Mouse (Mus musculus): ENCODE results near the gene Otud3.

DNA sequence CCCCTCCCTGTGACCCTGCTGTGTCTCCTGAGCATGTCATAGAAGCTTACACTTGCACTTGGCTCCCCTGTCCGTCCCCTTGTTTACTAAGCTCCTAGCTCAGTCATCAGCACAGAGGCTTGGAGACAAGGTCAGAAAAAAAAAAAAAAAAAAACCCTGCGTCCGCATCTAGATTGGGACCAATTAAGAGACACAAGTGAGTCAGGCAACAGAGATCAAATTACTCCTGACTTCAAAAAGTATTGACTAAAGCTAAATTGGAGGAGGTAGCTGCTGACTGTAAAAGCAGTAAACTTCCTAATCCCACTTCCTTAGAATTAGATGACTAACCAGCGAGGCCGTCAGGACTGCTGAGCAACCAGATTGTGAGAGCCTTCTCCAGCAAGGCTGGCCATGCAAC lies 48.7 kb downstream of the Otud3 start:
- TF ChIP-seq POLR2A (IDR thresholded peaks at IDR 0.05; ENCODE audit: control insufficient read depth, low read depth, low read length) = no peak
- no peak for TF ChIP-seq CTCF (IDR thresholded peaks at IDR 0.05; ENCODE audit: control insufficient read depth, insufficient read depth, insufficient replicate concordance, low read depth, low read length)

All from testis, adult 2 months (tissue).